Mouse (Mus musculus) adrenal gland, adult 18-20 months (tissue): Measurements from ENCODE around the gene Arl16. TPM values are rescaled to one million over a fixed set of nuclear protein-coding genes. Genes with fewer than 3 reads are reported as not detected.
A peak's percentile ranks its signal among the peaks of the same experiment; 100 is the strongest.
"Not testable (repeated sequence)": the region's sequence is repeated elsewhere in the genome, so short reads cannot be mapped to it uniquely, and the experiment has no call there.

Experiments used
- DNase-seq, 2 experiments: peaks; one replicate each; pipeline ENCODE4 v3.0.0; 2021 to 2022; ENCODE audit warnings: low spot score in 2 of 2
- long read RNA-seq, 2 experiments: library from polyadenylated mRNA; stranded (forward); transcript quantifications; one replicate each; pipeline ENCODE4 v2.0.0; 2021
- total RNA-seq, 2 experiments: library from RNA; stranded (reverse); gene quantifications; 1 replicate in 1 of 2; 2 replicates in 1 of 2; pipeline ENCODE4 v1.2.3; 2021

Arl16 gene
- total RNA-seq: 10 to 100 TPM; 21.5 to 22.3 TPM
- long read RNA-seq, experiment 1, partial matches to known transcripts: 0 of 10 reads
- long read RNA-seq, experiment 1, other reads (novel, unspliced or antisense): 1 of 10 reads
- long read RNA-seq, experiment 2, transcript Arl16-201 (5 exons, 911 nt): major isoform, 15 of 28 reads
- long read RNA-seq, experiment 2, transcript Arl16-204 (4 exons, 607 nt): minor isoform, 5 of 28 reads
- long read RNA-seq, experiment 2, partial matches to known transcripts: 0 of 28 reads
- long read RNA-seq, experiment 2, other reads (novel, unspliced or antisense): 2 of 28 reads

DNA sequence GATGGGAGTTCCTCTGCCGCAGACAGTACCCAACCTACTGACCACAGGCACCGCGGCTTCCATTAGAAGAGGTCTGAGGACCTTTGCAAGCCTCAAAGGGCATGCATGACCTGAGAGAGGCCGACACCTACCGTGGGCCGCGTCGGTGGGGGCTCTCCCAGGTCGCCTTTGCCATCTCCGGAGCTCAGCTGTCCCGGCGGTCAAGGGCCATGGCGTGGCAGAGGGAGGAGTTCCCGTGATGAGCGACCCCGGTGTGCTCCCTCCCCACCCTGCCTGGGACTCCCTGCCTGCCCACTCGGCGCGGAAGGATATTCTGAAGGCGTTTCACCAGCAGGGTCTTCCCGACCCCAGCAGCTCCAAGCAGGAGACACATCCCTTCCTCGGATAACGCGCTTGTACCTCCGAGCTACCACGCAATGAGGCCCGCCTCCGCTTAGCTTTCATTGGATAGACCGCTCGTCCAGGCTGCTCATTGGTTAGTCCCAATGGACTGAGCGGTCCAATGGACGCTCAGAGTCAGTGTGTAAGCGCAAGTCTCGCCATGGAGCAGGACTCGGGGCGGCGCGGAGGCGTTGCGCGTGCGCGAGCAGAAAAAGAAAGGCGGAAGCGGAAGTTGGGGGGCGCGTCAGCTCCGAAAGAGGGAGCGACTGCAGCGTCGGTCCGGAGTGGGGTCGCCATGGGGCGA is at the start of gene Arl16:
Gene Arl16 (minus strand): TSS at position 557 of the 685 bp plus-strand sequence.
- DNase-seq: peak; percentile 89 to 91

DNA sequence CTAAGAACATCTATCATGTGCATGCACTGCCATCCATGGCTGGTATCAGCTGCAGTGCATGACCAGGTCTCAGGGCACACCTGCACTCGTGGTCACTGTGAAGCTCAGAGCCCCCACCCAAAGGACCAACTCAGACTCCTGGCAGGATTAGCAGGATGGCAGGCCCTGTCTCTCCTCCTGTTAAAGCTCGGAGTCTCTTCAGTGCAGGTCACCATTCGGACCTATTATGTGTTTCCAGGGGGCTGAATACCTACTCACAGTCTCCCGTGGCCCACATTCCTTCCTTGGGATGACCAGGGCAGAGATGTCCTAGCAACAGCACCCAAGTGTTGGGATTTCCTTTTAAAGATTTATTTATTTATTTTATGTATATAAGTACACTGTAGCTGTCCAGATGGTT is 49.7 kb upstream of the Arl16 start:
- DNase-seq: no peak

DNA sequence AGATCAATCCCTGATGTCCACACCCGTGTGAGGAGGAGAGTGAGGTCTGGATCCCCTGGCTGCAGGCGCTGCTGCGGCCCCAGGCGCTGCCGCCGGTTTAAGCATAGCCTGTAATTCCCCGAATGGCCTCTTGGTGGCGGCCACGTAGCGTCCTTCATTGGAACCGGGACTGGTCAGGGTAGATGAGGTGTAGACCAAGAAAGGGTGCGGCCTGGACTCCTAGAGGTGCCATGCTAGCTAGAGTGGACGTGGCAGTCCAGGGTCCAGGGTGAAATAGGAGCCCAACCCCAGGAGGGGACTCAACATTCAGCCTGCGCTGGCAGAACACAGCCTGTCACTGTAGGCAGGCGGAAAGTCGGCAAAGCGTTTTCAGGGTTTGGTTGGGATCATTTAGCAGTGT is 48.2 kb upstream of the Arl16 start:
- DNase-seq: peak; percentile 92 to 93

DNA sequence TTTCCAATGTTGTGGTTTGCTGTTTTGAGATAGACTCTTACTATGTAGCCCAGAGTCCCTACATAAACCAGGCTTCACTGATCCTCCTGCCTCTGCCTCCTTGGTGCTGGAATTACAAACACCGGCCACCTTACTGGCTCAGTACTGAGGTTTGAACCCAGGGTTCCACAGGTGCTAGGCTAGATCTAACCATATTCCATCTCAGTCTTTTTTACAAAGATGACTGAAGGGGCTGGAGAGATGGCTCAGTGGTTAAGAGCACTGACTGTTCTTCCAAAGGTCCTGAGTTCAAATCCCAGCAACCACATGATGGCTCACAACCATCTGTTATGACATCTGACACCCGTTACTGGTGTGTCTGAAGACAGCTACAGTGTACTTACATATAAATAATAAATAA is 46.9 kb upstream of the Arl16 start:
- DNase-seq: not testable (repeated sequence)

DNA sequence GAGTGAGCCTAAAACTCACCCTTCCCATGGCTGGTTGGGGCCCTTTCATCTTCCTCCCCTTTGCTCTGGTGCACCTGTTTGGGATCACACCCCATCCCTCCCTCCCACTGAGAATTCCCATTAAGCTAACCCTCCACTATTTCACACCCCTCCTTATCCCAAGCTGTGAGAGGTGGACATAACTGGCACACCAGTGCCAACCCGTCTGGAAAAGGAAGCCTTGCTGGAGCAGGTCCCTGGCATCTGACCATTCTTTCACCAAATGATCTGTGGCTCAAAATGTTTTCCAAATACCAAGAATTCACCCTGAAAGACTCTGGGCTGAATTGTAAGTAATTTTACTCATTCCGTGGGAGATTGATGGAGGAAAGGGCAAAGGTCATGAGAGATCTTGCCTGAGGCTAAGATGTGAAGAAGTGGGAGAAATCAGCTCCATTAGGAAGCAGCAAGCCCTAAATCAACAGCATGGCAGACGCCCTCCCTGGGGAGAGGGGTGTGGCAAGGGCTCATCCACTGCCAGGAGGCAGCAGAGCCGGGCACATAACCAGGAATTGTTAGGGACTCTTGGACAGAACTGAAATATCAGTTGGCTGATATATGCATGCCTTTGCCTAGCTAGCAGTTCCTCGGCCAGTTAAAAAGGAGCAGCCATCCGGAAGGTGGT is 45.5 kb upstream of the Arl16 start:
- DNase-seq: no peak

DNA sequence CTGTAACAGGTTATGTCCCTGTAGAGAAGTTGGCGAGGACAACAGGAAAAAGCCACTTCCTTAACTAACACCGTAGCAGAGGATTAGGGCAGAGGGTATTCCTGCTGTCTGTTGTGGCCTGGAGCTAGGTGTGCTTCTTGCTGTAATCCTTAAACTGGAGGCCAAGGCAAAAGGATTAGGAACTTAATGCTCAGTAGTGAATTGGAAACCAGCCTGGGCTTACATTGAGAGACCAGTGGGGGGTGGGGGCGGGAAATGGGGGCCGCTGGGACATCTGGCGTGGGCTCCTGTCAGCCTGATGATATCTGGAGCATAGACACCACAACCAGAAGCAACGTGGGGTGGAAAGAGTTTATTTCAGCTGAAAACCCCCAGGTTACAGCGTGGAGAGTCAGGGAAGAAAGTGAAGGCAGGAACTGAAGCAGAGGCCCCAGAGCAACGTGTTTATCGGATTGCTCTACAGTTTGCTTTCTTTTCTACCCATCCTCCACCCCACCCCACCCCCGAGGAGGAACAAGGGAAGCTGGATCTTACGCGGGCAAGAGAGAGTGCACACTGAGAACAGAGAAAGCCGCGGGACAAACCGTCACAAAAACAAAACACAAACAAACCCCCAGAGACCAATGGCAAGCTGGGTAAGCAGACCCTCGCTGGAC is 43.1 kb upstream of the Arl16 start:
- DNase-seq: no peak

DNA sequence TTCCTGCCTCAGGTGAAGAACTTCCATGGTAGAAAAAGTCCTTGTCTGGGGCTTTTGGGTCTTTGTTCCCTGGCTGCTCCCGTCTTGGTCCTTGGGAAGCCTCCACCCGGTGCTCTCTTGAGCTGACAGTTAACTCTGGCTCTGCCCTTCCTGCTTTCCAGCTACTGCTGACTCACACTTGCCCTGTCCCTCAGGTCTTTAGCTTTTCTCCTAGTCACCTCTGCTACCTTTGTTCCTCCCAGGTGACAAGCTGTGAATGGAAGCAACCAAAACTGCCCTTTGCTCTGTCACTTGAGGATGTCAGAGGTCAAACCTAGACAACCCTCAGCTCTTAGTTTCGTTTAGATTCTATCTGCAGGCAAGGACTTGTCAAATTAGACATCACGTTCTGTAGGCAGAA is 42.5 kb upstream of the Arl16 start:
- no peak for DNase-seq

DNA sequence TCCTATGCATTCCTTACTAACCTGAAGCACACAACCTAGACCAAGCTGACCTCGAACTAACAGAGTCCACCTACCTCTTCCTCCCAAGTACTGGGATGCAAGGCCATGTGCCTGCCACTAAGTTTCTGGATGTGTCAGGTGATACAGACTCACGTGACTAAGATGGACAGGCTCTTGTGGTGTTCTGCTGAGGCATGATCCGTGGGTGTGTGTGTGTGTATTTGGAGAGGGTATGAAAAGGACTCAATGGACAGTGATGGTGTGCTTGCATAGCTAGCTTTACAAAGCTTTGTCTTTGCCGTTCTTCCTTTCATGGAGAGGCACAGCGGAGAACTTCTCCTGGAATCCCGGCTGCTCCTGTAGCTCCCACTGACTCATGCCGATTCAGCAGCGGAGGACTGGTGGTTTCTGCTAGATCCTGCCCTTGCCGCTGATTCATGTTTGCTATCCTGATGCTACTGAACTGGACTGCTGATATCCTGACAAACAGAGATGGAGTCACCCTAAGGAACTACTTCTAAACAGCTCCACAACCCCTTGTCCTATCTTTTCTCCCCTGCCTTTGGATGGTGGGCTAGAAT is 41.0 kb upstream of the Arl16 start:
- DNase-seq: no peak

DNA sequence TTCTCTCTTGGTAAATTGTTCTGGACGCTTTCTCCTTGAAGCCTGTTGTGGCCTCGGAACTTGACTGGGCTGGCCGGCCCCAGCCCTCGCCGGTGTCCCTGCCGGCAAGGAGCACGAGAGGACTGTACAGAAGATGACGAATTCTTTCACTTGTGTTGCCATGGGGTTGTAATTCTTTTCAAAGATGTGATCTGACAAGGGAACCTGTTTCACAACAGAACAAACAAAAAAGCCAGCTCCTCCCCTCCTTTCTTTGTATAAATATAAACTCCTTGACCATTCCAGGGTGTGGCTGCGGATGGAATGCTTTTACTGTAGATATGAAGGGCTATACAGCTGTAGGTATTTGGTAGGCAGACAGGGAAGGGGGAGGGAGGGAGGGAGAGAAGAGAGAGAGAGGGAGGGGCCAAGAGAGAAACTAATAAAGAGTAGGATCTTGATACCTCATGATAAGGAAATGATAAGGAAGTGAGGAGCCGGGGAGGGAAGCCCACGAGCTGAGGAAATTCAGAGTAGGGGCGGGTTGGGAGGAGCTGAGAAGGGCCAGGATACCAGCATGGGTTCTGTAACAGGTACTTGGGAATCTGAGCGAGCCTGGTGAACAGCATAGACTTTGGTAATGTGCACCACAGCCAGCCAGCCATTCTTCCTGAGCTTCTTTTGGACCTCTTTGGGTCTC is 40.3 kb upstream of the Arl16 start:
- no peak for DNase-seq

DNA sequence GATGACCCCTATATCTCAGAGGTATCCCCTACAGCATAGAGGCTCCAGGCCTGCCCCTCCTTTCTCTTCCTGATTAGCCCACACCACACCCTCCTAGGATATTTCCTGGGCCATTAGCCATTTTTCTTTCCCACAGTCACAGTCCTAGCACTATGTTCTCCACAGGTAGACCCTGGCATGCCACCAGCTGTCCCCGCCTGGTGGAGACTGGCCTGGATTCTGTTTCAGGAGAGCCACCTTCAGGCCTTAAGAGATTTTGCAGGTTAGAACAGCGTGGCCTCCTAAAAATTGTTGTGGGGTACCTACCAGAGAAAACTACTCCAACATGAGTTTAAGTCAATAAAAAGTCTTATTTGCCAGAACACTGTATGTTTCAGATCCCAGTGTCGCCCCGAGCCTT is 39.5 kb upstream of the Arl16 start:
- no peak for DNase-seq

DNA sequence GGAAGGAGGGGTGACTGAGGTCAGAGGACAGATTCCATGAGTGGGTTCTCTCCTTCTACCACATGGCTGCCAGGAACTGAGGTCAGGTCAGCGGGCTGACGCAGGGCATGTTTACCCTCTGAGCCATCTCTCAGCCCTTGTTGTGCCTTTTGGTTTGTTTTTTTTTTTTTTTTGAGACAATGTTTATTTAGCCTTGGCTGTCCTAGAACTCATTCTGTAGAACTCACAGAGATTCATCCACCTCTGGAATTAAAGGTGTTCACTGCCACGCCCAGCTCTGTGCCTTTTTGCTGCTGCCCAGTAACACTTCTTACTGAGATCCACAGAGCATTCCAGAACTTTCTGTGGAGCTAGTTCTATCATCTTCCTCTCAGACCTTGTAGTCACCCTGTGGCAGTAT is 38.3 kb upstream of the Arl16 start:
- DNase-seq: no peak

DNA sequence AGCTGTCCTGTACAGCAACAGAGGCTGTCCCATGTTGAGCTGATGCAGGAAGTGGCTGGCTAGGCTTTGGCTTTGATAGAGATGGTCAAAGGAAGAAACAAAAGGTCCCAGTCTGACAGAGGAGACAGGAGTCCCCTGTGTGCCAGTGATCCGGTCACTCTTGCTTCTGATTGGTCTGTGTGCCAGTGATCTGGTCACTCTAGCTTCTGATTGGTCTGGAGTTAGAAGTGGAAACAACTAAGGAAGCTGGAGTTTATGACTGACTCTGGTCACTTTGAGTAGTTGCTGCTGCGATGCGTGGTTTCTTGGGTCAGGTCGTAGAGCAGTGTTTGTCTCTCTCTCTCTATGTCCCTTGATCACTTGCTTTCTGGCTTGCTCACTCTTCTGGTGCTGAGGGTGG is 34.3 kb upstream of the Arl16 start:
- DNase-seq: no peak

DNA sequence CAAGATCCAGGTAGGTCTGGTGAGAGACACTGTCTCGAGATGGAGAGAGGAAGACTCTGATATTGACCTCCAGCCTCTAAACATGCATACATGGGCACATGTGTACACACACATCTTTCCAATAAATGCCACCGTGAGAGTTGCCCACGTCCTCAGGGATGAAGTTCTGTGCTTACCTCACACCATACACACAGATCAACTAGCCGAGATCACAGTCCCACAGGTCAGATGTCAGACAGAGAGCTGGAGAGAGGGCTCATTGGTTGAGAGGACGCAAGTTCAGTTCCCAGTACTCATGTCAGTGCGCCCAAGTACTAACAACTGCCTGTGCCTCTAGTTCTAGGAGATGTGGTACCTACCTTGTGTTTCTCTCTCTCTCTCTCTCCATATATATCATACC is 33.6 kb upstream of the Arl16 start:
- no peak for DNase-seq

DNA sequence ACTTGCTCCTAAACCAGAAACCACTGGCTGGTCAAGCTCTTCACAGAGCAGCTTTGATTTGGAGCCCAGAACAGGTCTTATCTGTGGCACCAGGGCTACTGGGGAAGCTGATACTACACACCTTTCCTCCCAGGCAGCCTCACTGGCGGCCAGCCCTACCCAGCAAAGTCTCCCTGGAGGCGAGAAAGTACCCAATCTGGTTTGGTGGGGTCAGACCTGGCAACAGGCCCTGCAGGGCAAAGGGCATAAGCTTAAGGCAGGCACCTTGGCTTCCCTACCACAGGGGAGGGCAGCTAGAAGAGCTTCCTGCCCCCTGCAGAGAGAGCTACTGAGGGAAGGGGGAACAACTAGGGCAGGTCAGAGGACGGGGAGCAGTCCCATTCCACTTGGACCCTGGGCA is 33.0 kb upstream of the Arl16 start:
- DNase-seq: no peak

DNA sequence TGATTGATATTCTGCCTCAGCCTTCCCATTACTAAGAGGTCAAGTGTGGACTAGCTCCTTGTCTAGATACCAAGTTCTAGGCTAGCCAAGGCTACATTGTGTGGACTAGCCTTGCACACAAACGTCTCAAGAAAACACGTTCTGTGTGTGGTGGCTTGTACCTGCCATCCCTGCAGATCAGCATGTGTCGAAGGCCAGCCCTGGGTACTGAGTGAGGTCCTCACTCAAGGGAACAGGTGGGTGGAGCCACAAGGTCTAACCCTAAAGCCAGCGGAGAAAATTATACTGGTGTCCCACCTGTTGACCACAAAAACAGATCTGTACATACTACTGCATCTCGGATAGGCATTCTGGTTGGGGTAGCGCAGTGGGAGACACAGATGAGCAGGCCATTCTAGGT is 32.5 kb upstream of the Arl16 start:
- DNase-seq: no peak

DNA sequence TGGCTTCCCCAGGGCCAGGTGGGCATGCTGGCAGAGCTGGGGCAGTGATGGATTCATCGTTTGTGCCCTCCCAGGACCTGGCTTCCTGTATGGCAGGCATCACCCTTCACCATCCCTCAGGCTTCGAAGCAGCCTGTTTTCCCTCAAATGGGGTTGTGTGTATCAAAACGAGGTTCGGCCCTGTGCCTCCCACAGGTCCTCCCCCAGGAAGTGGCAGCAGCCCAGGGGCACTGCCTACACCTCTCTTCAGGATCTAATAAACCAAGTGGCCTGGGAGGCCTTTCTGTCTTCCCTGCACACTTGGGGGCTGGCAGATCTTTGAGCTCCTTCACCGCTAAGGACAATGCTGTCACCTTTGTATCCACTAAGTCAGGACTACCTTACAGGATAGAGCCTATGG is 31.5 kb upstream of the Arl16 start:
- no peak for DNase-seq

DNA sequence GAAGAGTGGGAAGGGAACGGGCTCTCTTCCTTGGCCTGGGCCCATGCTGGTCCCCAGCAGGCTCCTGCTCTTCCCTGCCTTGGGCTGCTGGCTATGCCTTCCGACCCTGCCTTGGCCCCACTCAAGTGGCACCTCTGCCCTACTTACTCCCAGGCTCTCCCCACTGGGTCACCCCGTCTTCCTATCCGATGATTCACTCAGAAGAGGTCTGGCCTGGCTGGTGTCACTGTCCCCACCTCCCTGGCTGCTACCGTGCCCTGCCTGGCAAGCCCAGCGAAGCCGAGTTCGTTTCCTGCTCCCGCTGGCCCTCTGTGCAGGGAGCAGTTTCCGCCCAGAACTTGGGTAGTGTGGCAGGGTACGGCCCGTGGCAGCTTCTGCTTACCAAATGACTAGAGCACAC is 30.8 kb upstream of the Arl16 start:
- DNase-seq: peak; percentile 38 to 51

DNA sequence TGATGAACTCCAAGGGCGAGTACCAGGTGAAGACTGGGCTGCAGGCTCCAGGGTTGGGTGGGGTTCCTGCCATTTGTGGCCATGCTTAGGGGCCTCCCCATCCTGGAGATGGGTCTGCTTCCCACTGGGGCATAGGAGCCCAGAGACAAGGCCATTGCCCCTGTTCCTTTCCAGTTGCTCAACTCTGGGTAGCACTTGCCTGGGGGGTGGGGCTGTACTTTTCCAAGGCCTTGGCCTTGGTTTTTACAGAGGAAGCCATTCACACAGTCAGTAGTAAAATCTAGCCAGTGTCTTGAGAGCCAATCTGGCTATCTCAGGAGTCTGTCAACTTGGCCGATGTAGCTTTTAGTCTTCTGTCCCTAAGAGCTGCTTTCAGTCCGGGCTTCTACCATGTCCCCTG is 30.0 kb upstream of the Arl16 start:
- peak; percentile 63 to 67 for DNase-seq

DNA sequence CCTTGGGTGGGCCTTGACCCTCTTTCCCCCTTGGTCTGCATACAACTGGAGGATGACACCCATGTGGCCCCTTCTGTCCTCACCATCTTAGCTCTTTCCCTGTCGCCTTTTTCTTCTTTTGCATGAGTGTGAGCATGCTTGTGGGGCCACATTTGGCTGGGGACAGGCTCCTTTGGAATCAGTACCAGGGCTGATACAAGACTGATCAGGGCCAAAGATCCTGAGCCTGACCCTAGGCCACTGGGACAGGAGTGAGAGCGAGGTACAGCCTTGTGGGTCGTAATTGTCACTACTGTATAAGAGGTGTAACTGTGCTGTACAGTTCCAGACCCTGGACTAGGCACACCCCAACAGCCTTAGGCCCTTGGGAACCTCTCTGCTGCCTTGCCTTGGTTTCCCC is 26.5 kb upstream of the Arl16 start:
- no peak for DNase-seq

DNA sequence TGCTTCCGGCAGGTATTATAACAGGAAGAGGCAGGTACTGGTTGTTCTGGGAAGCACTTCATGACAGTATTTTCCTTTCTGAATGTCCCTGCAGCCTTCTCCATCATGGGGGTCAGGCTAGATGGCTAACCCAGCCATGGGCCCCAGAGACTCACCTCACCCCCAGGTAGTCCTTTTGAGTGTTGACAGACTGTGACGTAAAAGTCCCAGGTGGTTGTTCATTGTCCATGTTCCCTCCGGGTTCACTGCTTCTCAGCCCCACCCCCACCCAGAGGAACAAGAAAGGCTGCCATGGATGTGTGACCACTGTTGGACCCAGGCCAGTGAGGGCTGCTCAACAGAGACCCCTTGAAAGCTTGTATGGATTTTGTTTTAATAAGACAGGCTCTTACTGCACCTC is 25.9 kb upstream of the Arl16 start:
- DNase-seq: no peak

DNA sequence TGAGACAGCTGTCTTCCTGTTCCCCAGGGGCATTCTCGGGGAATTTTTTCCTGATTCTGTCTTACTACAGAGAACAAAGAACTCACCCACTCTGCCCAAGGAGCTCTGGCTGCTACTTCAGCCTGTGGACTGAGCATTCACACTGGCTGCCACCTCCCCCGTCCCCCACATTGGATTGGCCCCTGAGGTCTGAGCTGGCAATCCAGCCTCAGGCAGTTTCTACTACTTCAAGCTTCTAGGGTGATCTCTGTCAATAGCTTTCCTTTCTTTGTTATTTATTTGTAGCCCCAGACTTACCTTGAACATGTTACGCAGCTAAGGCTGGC is 25.4 kb upstream of the Arl16 start:
- DNase-seq: no peak
